Mouse (Mus musculus): ENCODE data around the gene Shq1. TPM values are rescaled to one million over a fixed set of nuclear protein-coding genes. Genes with fewer than 3 reads are reported as not detected.

Shq1 gene
- polyA plus RNA-seq, 1 experiment from 2014 or later = 9.6 TPM

- H3K27ac ChIP-seq (replicated peaks; ENCODE audit: low read depth, low read length) = no peak overlapping the region
- peaks cover 3% of the 10 kb centered on the region; the same call in 1 of the 2 replicates for H3K4me1 ChIP-seq (ENCODE audit: control insufficient read depth, insufficient read depth, low read length)
- no peaks in the 10 kb centered on the region for H3K9me3 ChIP-seq (ENCODE audit: control insufficient read depth, low read length)
- H3K36me3 ChIP-seq (ENCODE audit: control insufficient read depth, insufficient read depth, low read length) = no peaks in the 10 kb centered on the region
- no peak for ATAC-seq (ENCODE audit: low FRiP score, low TSS enrichment)
- no peak overlapping the region for H3K9ac ChIP-seq (replicated peaks; ENCODE audit: low read length)
- WGBS = 97% methylated on average over 3 of the region's 3 CpGs
- no peak overlapping the region for H3K4me2 ChIP-seq (ENCODE audit: low read length)
- H3K27me3 ChIP-seq (ENCODE audit: control insufficient read depth, insufficient read depth, low read length) = no peaks in the 10 kb centered on the region
- DNase-seq = peak; percentile 33
- no peak overlapping the region for H3K4me3 ChIP-seq (replicated peaks; ENCODE audit: low read depth, low read length)
These were observed 62.5 kb downstream of the Shq1 start for GRCm38 (mm10) chr6:100608429-100608828.

GRCm38 (mm10) chr6:100606805-100607204, 64.2 kb downstream of the Shq1 start:
- Histone ChIP-seq H3K9ac (replicated peaks; ENCODE audit: low read length) (no peak overlapping the region), H3K27me3 (ENCODE audit: control insufficient read depth, insufficient read depth, low read length) (no peaks in the 10 kb centered on the region), H3K4me1 (ENCODE audit: control insufficient read depth, insufficient read depth, low read length) (no peaks in the 10 kb centered on the region), H3K36me3 (ENCODE audit: control insufficient read depth, insufficient read depth, low read length) (no peaks in the 10 kb centered on the region), H3K4me3 (replicated peaks; ENCODE audit: low read depth, low read length) (no peak overlapping the region), H3K27ac (replicated peaks; ENCODE audit: low read depth, low read length) (no peak overlapping the region), H3K4me2 (ENCODE audit: low read length) (no peak overlapping the region), H3K9me3 (ENCODE audit: control insufficient read depth, low read length) (no peaks in the 10 kb centered on the region)
- 73% methylated on average over 4 of the region's 4 CpGs for WGBS
- no peak for DNase-seq
- ATAC-seq (ENCODE audit: low FRiP score, low TSS enrichment) = no peak

- no peaks in the 10 kb centered on the region for H3K9me3 ChIP-seq (ENCODE audit: control insufficient read depth, low read length)
- no peaks in the 10 kb centered on the region for H3K36me3 ChIP-seq (ENCODE audit: control insufficient read depth, insufficient read depth, low read length)
- DNase-seq = peak; percentile 27
- WGBS = 75% methylated on average over 6 of the region's 6 CpGs
- H3K4me2 ChIP-seq (ENCODE audit: low read length) = no peak overlapping the region
- H3K9ac ChIP-seq (replicated peaks; ENCODE audit: low read length) = no peak overlapping the region
- no peak for ATAC-seq (ENCODE audit: low FRiP score, low TSS enrichment)
- H3K27ac ChIP-seq (replicated peaks; ENCODE audit: low read depth, low read length) = no peak overlapping the region
- H3K27me3 ChIP-seq (ENCODE audit: control insufficient read depth, insufficient read depth, low read length) = no peaks in the 10 kb centered on the region
- H3K4me1 ChIP-seq (ENCODE audit: control insufficient read depth, insufficient read depth, low read length) = no peaks in the 10 kb centered on the region
- H3K4me3 ChIP-seq (replicated peaks; ENCODE audit: low read depth, low read length) = no peak overlapping the region
These were observed 67.3 kb downstream of the Shq1 start for GRCm38 (mm10) chr6:100603702-100604101.

GRCm38 (mm10) chr6:100601634-100602033, 69.3 kb downstream of the Shq1 start:
- Histone ChIP-seq H3K4me1 (ENCODE audit: control insufficient read depth, insufficient read depth, low read length) (no peaks in the 10 kb centered on the region), H3K4me2 (ENCODE audit: low read length) (no peak overlapping the region), H3K4me3 (replicated peaks; ENCODE audit: low read depth, low read length) (no peak overlapping the region), H3K9ac (replicated peaks; ENCODE audit: low read length) (no peak overlapping the region), H3K9me3 (ENCODE audit: control insufficient read depth, low read length) (no peaks in the 10 kb centered on the region), H3K27ac (replicated peaks; ENCODE audit: low read depth, low read length) (no peak overlapping the region), H3K27me3 (ENCODE audit: control insufficient read depth, insufficient read depth, low read length) (no peaks in the 10 kb centered on the region), H3K36me3 (ENCODE audit: control insufficient read depth, insufficient read depth, low read length) (no peaks in the 10 kb centered on the region)
- no peak for DNase-seq
- 93% methylated on average over 6 of the region's 6 CpGs for WGBS
- no peak for ATAC-seq (ENCODE audit: low FRiP score, low TSS enrichment)

- no peaks in the 10 kb centered on the region for H3K9me3 ChIP-seq (ENCODE audit: control insufficient read depth, low read length)
- H3K36me3 ChIP-seq (ENCODE audit: control insufficient read depth, insufficient read depth, low read length) = no peaks in the 10 kb centered on the region
- H3K27me3 ChIP-seq (ENCODE audit: control insufficient read depth, insufficient read depth, low read length) = no peaks in the 10 kb centered on the region
- ATAC-seq (ENCODE audit: low FRiP score, low TSS enrichment) (no peak), DNase-seq (no peak)
- H3K4me1 ChIP-seq (ENCODE audit: control insufficient read depth, insufficient read depth, low read length) = no peaks in the 10 kb centered on the region
- 31% methylated on average over 8 of the region's 8 CpGs for WGBS
- no peak overlapping the region for H3K4me3 ChIP-seq (replicated peaks; ENCODE audit: low read depth, low read length)
- no peak overlapping the region for H3K27ac ChIP-seq (replicated peaks; ENCODE audit: low read depth, low read length)
- no peak overlapping the region for H3K4me2 ChIP-seq (ENCODE audit: low read length)
- no peak overlapping the region for H3K9ac ChIP-seq (replicated peaks; ENCODE audit: low read length)
These were observed 77.1 kb downstream of the Shq1 start for GRCm38 (mm10) chr6:100593857-100594256.

- H3K27ac ChIP-seq (replicated peaks; ENCODE audit: low read depth, low read length) = no peak overlapping the region
- no peak for ATAC-seq (ENCODE audit: low FRiP score, low TSS enrichment)
- no peak overlapping the region for H3K4me2 ChIP-seq (ENCODE audit: low read length)
- no peaks in the 10 kb centered on the region for H3K36me3 ChIP-seq (ENCODE audit: control insufficient read depth, insufficient read depth, low read length)
- DNase-seq = no peak
- no peaks in the 10 kb centered on the region for H3K27me3 ChIP-seq (ENCODE audit: control insufficient read depth, insufficient read depth, low read length)
- no peak overlapping the region for H3K4me3 ChIP-seq (replicated peaks; ENCODE audit: low read depth, low read length)
- no peaks in the 10 kb centered on the region for H3K4me1 ChIP-seq (ENCODE audit: control insufficient read depth, insufficient read depth, low read length)
- WGBS = 31% methylated on average over 7 of the region's 7 CpGs
- no peak overlapping the region for H3K9ac ChIP-seq (replicated peaks; ENCODE audit: low read length)
- H3K9me3 ChIP-seq (ENCODE audit: control insufficient read depth, low read length) = no peaks in the 10 kb centered on the region
These were observed 78.0 kb downstream of the Shq1 start for GRCm38 (mm10) chr6:100592991-100593390.

- no peak overlapping the region for H3K4me2 ChIP-seq (ENCODE audit: low read length)
- no peaks in the 10 kb centered on the region for H3K4me1 ChIP-seq (ENCODE audit: control insufficient read depth, insufficient read depth, low read length)
- 96% methylated on average over 4 of the region's 4 CpGs for WGBS
- H3K9ac ChIP-seq (replicated peaks; ENCODE audit: low read length) = no peak overlapping the region
- H3K9me3 ChIP-seq (ENCODE audit: control insufficient read depth, low read length) = no peaks in the 10 kb centered on the region
- DNase-seq (no peak), ATAC-seq (ENCODE audit: low FRiP score, low TSS enrichment) (no peak)
- no peak overlapping the region for H3K4me3 ChIP-seq (replicated peaks; ENCODE audit: low read depth, low read length)
- no peak overlapping the region for H3K27ac ChIP-seq (replicated peaks; ENCODE audit: low read depth, low read length)
- H3K27me3 ChIP-seq (ENCODE audit: control insufficient read depth, insufficient read depth, low read length) = no peaks in the 10 kb centered on the region
- H3K36me3 ChIP-seq (ENCODE audit: control insufficient read depth, insufficient read depth, low read length) = no peaks in the 10 kb centered on the region
These were observed 80.4 kb downstream of the Shq1 start for GRCm38 (mm10) chr6:100590602-100591001.

- Histone ChIP-seq H3K9me3 (ENCODE audit: control insufficient read depth, low read length) (no peaks in the 10 kb centered on the region), H3K27me3 (ENCODE audit: control insufficient read depth, insufficient read depth, low read length) (no peaks in the 10 kb centered on the region), H3K36me3 (ENCODE audit: control insufficient read depth, insufficient read depth, low read length) (no peaks in the 10 kb centered on the region), H3K9ac (replicated peaks; ENCODE audit: low read length) (no peak overlapping the region), H3K4me1 (ENCODE audit: control insufficient read depth, insufficient read depth, low read length) (no peaks in the 10 kb centered on the region), H3K4me2 (ENCODE audit: low read length) (no peak overlapping the region), H3K27ac (replicated peaks; ENCODE audit: low read depth, low read length) (no peak overlapping the region), H3K4me3 (replicated peaks; ENCODE audit: low read depth, low read length) (no peak overlapping the region)
- 89% methylated on average over 3 of the region's 3 CpGs for WGBS
- DNase-seq = no peak
- no peak for ATAC-seq (ENCODE audit: low FRiP score, low TSS enrichment)
These were observed 82.1 kb downstream of the Shq1 start for GRCm38 (mm10) chr6:100588876-100589275.

GRCm38 (mm10) chr6:100586758-100587157, 84.2 kb downstream of the Shq1 start:
- no peak overlapping the region for H3K4me2 ChIP-seq (ENCODE audit: low read length)
- no peak overlapping the region for H3K9ac ChIP-seq (replicated peaks; ENCODE audit: low read length)
- no peak overlapping the region for H3K27ac ChIP-seq (replicated peaks; ENCODE audit: low read depth, low read length)
- DNase-seq (no peak), ATAC-seq (ENCODE audit: low FRiP score, low TSS enrichment) (no peak)
- 92% methylated on average over 5 of the region's 5 CpGs for WGBS
- H3K4me1 ChIP-seq (ENCODE audit: control insufficient read depth, insufficient read depth, low read length) = no peaks in the 10 kb centered on the region; the same call in 1 of the 2 replicates
- no peak overlapping the region for H3K4me3 ChIP-seq (replicated peaks; ENCODE audit: low read depth, low read length)
- no peaks in the 10 kb centered on the region for H3K36me3 ChIP-seq (ENCODE audit: control insufficient read depth, insufficient read depth, low read length)
- no peaks in the 10 kb centered on the region for H3K9me3 ChIP-seq (ENCODE audit: control insufficient read depth, low read length)
- no peaks in the 10 kb centered on the region for H3K27me3 ChIP-seq (ENCODE audit: control insufficient read depth, insufficient read depth, low read length)

Data from midbrain, embryonic 14.5 days (tissue).